ENCODE assay signal across 20 mouse cellular contexts in the genomic region with DNA sequence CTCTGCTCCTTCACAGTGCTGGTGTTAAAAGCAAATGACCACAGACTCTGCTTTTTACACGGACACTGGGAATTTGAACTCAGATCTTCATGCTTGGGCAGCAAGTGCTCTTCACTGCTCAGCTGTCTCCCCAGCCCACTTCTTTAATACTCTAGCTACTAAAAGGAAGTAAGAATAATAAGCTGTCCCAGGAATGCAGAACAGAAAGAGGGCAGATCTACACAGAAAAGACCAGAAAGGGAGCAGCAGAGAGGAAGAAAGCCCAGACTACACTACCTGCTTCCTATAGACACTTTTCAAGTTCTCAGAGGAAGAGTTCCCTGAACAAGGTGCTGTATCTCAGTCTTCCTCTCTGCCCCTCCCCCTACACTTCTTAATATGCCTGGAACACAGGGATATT. TPM values are rescaled to one million over a fixed set of nuclear protein-coding genes. Genes with fewer than 3 reads are reported as not detected.
"Had no signal": no experiment of that assay in that cellular context is flagged by ENCODE, and none has a peak within 500 bp of the region (broad histone marks: within the 10 kb centered on the region; RNA-seq: fewer than 3 reads in every experiment).

No protein-coding gene starts in this region.

- DNase-seq: kidney, adult 18-20 months; kidney, postnatal 10 days; kidney, postnatal 36 days; left cerebral cortex, postnatal 4 days; liver, postnatal 0 days; lung, embryonic 14.5 days; thymus, postnatal 25 days had no signal

- H3K9ac ChIP-seq: intestine, embryonic 15.5 days; kidney, embryonic 15.5 days; limb, embryonic 12.5 days; limb, embryonic 15.5 days; liver, embryonic 14.5 days; liver, postnatal 0 days; lung, embryonic 14.5 days; midbrain, embryonic 12.5 days; midbrain, embryonic 15.5 days had no signal

- H3K4me2 ChIP-seq: intestine, embryonic 15.5 days; kidney, embryonic 15.5 days; limb, embryonic 12.5 days; limb, embryonic 15.5 days; liver, embryonic 11.5 days; lung, embryonic 14.5 days; midbrain, embryonic 12.5 days; midbrain, embryonic 15.5 days had no signal

- H3K27ac ChIP-seq: intestine, embryonic 15.5 days; kidney, embryonic 15.5 days; limb, embryonic 12.5 days; limb, embryonic 15.5 days; liver, embryonic 14.5 days; macrophage; midbrain, embryonic 12.5 days; midbrain, embryonic 15.5 days had no signal

- H3K36me3 ChIP-seq: intestine, embryonic 15.5 days; kidney, embryonic 15.5 days; limb, embryonic 12.5 days; limb, embryonic 15.5 days; midbrain, embryonic 12.5 days; midbrain, embryonic 15.5 days had no signal

- H3K4me3 ChIP-seq: intestine, embryonic 15.5 days; kidney, embryonic 15.5 days; limb, embryonic 12.5 days; limb, embryonic 15.5 days; midbrain, embryonic 12.5 days; midbrain, embryonic 15.5 days had no signal

- ATAC-seq: intestine, embryonic 15.5 days; liver, postnatal 0 days; lung, postnatal 0 days; midbrain, embryonic 15.5 days had no signal

- H3K9me3 ChIP-seq: intestine, embryonic 15.5 days; kidney, embryonic 15.5 days; limb, embryonic 12.5 days; limb, embryonic 15.5 days; midbrain, embryonic 12.5 days; midbrain, embryonic 15.5 days had no signal

- H3K4me1 ChIP-seq: intestine, embryonic 15.5 days; kidney, embryonic 15.5 days; limb, embryonic 12.5 days; midbrain, embryonic 15.5 days had no signal

RNA-seq across cellular contexts. Expression of a gene that starts 8.5 kb away (rescaled TPM):
- total RNA-seq: monocyte, adult 5-6 weeks had no signal
- polyA plus RNA-seq: limb, embryonic 15.5 days; liver, embryonic 11.5 days; liver, embryonic 14.5 days; lung, embryonic 14.5 days; lung, postnatal 0 days; macrophage; midbrain, embryonic 12.5 days; neural tube, embryonic 11.5 days; spleen, adult 2 months had no signal
